Mouse (Mus musculus) spleen, postnatal 4 days (tissue): ENCODE data around the gene Zdhhc14.

Experiments
- DNase-seq, 2 experiments: peaks; one replicate each; pipeline ENCODE4 v3.0.0; 2022; ENCODE audit warnings: low spot score in 2 of 2

Zdhhc14 gene

GRCm38 (mm10) chr17:5503981-5504760, 11.8 kb downstream of the Zdhhc14 start:
- DNase-seq, result no peak

GRCm38 (mm10) chr17:5504969-5505368, 12.6 kb downstream of the Zdhhc14 start:
- DNase-seq, result no peak

GRCm38 (mm10) chr17:5506553-5506952, 14.2 kb downstream of the Zdhhc14 start:
- peak; percentile 69 to 74 for DNase-seq

GRCm38 (mm10) chr17:5506988-5507387, 14.6 kb downstream of the Zdhhc14 start:
- peak; percentile 80 for DNase-seq

DNA sequence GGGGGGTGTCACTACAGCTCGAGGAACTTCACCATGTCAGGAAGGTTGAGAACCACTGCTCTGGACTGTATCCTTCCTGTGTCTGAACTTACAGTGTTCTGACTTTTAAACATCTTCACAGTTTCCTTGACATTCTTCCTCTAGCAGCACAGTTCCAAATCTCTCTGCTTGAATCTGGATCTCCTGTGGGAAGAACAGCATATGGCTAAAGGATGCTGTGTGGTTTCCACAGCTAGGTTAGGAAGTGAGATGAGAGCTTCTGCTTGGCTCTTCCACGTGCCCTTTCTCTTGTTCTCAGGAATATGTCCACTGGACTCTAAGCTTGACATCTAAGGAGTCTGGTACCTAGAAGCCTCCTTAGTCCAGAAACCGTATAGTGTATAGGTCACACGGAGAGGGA, 15.7 kb downstream of the Zdhhc14 start:
- DNase-seq, result no peak

GRCm38 (mm10) chr17:5510564-5510963, 18.2 kb downstream of the Zdhhc14 start:
- peak in 1 of 2 experiments; percentile 38 for DNase-seq

DNA sequence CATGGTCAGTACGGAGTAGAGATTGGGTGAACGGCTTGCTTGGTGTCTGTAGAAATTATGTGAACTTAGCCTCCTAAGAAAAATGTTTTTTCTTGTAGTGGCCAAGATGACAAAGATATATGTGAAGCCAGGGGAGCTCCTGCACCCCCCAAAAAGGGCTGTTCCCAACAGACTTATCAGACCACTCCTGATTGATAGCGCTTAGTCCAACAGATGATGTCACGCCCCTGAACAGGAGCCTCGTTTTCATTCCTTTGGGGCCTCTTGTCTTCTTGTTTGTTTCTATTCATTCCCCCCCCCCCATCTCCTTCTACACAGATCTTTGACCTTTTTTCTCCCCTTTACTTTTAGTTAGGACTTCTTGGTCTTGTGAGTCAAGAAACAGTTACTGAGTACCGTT, 19.4 kb downstream of the Zdhhc14 start:
- DNase-seq, result no peak

- no peak for DNase-seq
These were observed 27.1 kb downstream of the Zdhhc14 start for GRCm38 (mm10) chr17:5519466-5519865.

GRCm38 (mm10) chr17:5519910-5520592, 27.7 kb downstream of the Zdhhc14 start:
- no peak for DNase-seq

- DNase-seq, result no peak
These were observed 29.2 kb downstream of the Zdhhc14 start for GRCm38 (mm10) chr17:5521532-5521931.

DNA sequence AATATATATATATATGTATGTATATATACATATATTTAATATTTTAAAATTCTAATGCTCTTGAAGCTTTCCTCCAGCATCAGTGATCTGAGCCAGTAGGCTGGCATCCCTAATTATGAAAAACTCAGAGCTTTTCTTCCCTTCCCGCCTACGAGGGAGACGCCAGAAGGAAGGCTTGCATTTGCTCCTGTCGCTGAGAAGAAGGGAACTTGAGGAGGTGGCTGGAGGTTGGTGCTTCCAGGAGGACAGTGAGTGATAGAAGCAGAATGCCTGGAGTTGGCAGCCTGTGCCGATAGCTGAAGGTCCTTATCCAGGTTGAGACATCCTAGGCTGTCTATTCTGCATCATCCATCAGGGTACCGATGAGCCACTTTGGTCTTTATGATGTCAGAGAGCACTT, 37.2 kb downstream of the Zdhhc14 start:
- DNase-seq, result no peak

- no peak for DNase-seq
These were observed 40.5 kb downstream of the Zdhhc14 start for GRCm38 (mm10) chr17:5532816-5533215.

DNA sequence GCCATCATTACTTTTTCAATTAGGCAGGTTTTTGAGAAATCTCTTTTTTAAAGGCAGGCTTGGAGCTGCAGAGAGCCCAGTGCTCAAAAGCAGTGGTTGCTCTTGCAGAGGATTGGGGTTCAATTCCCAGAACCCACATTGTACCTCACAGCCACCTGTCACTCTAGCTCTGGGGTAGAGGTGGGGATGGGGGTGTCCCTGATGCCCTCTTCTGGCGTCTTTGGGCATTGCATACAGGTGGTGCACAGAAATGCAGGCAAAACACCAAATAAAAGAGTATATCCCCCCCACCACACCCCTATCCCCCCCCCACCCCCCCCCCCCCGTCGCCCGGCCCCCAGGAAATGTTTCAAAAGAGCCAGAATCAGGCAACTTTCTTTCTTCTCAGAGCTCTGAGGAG, 43.0 kb downstream of the Zdhhc14 start:
- DNase-seq, result peak; percentile 47 to 76

DNA sequence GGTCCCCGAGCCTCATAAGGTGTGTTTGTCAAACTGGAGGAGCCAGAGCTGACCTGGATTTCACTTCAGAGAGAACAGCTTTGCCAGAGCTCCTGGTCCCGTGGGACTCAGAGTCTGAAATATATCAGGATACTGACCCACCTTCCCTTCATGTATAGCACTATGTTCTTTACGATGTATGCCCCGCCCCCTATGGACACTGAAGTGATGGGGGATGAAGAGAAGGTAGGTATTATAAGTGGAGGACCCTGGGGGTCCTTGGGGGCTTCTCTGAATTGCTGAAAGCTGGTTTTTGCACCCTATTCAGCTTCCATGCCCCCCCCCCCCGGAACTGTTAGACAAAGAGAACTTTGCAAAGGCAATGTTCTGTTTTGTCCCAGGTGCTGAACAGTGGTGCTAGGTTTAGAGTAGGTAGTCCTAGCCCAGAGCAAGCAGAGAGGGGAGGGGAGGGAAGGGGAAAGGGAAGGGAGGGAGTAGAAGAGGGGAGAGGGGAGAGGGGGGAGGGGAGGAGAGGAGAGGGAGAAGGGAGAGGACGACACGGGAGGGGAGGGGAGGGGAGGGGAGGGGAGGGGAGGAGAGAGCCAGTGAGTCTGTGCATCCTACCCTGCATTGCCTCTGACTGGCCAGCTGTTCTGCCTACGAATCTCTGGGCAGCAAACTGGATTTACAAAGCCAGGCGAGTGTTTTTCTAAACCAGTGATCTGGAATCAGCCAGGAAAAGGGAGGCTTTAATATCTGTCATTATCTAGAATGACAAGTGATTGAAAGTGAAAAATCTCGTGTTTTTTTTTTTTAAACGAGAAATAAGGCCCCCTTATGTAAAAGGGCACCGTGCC, 44.1 kb downstream of the Zdhhc14 start:
- no peak for DNase-seq

GRCm38 (mm10) chr17:5537095-5537575, 44.8 kb downstream of the Zdhhc14 start:
- no peak for DNase-seq

DNA sequence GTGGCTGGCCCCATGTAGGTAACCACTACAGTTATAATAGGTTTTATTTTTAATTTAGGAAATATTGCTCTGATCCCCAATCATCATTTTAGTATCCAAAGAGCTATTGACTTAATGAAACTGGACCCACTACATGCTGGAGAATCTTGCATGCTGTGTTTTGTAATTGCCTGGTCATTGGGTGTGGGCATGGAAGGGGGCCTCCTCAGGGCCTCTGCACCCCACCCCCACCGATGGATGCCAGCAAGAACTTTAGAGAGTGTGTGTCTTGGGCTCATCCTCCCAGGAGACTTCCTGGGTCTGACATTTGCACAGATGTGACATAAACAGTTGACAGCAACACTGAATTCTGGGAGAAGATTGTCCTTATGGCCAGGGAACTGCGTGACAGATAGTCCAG, 49.8 kb downstream of the Zdhhc14 start:
- DNase-seq, result no peak

DNA sequence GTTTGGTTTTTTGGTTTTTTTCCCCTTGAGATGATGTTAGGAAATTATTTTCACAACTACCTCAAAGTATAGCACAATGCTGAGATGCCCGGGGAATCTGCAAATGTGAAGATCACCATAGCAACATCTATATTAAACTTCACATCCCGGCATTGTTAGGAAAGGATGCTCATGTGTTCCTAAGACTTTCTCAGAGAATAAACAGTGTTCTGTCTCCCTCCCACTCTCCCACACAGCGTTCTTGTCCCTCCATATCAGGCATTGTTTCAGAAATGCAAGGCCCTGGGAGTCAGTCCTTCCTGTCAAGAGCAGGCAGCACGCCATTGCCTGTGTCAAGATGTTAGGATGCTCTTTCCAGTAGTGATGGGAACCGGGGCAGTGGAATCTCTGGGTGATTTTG, 51.7 kb downstream of the Zdhhc14 start:
- DNase-seq, result no peak

GRCm38 (mm10) chr17:5545065-5545464, 52.7 kb downstream of the Zdhhc14 start:
- DNase-seq, result no peak

DNA sequence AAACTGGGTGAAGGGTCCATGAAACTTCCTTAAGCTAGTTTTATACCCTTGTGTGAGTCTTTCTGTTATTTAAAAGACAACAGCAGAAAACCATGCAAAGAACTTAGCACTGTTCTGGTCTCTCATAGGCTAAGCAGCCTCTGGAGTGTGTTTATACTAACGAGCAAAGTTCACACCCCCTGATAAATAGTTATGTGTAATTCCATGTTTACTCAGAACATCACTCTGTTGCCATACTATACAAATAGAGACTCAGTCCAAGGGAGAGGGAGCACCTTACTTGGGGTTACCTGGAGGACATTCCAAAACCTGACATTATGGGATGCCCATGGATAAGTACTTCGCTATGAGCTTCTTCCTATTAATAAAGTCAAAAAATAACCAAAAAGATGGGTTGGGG, 56.2 kb downstream of the Zdhhc14 start:
- no peak for DNase-seq

- no peak for DNase-seq
These were observed 57.1 kb downstream of the Zdhhc14 start for GRCm38 (mm10) chr17:5549460-5549859.

- no peak for DNase-seq
These were observed 58.1 kb downstream of the Zdhhc14 start for GRCm38 (mm10) chr17:5550444-5550843.

DNA sequence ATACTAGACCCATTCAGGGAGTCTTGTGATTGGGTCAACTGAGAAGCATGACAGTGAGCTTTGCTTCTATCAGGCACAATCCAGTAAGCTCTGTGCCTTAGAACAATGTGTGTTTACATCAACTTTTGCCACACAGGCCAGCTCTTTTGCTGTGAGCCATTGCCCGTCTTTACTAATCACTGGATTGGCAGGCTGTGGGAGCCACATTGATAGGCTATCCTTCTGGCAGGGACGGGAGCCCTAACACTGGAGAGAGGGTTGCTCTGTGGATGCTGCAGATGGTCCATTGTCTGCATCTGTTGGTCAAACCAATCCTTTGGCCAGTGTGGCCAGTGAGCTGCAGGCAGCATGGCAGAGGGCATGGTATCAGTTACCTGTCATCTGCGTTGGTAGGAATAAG, 58.8 kb downstream of the Zdhhc14 start:
- DNase-seq, result no peak
